Mouse (Mus musculus) T-cell, adult 2 months (primary cell): ENCODE measurements at regions not wholly inside any gene's neighbourhood (a gene's known extent, or its start where the extent isn't known, plus 50 kb on each side); places are given as distances from the start of the nearest gene placed in this dataset.

Experiments
- DNase-seq: peaks from one replicate; pipeline ENCODE4 v3.0.0; 2022; ENCODE audit warnings: low spot score

DNA sequence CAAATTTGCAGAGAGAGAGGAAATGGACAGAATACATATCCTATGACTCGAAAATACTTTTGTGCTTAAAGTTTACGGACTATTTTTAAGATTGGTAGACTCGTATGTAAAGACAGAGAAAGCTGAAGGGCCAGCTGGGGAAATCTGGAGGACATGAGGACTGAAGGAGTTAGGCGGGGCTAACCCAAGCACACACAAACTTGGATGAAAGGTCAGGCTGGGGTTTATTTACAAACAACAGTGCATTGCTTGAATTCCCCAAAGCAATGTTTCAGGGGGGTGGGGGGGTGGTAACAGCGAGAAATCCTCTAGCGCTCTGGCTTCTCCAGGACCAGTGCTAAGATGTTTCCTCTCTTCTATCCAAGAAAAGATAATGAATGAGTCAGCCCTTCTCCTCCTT is 68.3 kb downstream of the Ptger2 start:
- DNase-seq, result no peak

- DNase-seq, result no peak
Measured at GRCm38 (mm10) chr14:45061681-45062080, 73.7 kb downstream of the Ptger2 start.

DNA sequence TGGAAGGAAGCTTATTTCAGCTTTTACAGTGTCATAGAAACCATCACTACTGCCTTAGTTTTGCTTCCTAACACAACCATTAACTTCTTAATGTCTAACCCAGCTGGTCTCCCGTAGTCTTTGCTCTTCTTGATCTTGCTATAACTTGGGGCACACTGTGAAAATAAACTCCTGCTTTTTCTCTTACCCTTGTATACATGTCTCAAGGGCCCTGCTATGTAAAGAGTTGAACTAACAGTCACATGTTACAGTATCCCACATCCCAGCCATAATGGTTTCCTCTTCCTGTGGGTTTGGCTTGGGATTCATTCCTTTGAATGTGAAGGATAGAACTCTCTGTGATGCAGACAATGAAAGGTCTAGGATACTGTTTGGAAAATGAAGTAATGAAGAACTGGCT is 76.5 kb downstream of the Ptger2 start:
- no peak for DNase-seq

DNA sequence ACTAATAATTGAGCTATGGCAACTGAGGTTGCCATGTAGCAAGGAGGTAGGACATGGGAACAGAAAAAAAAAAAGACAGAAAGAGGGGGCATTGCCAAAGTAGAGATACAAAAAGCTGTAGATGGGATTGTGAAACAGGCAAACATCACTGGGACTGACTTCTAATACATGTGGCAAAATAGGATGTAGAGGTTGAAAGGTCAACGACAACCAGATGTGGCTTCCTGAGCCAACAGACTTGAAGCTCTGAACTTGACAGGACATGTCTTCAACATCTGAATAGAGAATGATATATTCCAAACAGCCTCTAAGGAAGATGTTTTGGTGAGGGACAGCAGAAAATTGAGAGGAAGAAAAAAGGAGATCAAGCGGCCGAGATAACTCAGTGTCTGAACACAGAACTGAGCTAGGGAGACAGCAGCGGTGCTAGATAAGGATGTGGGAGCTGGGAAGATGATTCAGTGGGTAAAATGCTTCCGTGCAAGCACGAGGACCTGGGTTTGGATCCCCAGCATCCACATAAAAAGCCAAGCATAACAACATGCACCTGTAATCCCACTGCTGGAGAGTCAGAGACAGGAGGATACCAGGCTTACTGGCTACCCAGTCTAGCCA is 81.7 kb downstream of the Ptger2 start:
- DNase-seq, result no peak

DNA sequence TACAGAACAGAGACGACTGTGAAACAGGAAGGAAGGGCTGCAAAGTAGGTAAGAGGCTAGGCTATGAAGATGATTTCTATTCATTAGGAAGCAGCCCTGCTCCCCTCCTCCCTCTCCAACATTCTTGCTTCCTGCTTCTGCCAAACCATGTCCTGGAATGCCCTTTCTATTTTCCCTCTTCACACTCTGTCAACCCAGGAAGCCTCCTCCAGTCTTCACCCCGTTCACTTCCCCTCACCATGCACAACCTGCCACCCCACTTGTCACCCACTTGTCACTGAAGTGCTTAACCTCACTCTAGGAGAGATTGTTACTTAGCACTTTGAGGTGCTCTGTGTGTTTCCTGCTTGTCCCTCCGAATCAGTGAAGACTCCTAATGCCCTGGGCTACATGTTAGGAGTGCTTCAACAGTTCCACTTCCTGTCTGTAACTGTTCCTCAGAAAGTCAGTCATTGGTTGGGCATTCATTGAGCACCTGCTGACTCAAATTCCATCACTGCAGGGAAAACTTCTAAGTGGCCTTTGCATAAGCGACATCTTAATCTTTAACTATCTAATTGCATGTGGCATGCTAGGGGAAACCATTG is 87.0 kb downstream of the Ptger2 start:
- peak; percentile 15 for DNase-seq

DNA sequence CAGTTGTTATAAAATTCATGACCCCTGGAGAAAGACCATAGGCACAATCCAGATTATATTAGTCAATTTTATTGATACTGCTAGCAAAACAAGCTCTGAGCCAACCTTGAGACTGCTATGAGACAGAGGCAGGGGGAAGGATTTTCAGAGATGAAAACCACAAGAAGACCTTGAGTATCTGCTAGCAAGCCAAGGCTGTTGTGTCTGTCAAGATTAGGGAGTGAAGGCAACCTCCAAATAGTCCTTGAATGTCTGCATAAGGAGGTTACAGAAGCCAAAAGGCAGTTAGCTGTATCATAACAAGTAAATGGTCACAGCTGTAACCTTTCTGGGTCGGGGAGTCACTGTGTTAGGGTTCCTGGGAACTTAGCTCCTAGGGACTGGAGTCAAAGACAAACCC is 89.2 kb downstream of the Ptger2 start:
- DNase-seq, result no peak

GRCm38 (mm10) chr14:45079793-45080192 is 91.8 kb downstream of the Ptger2 start:
- no peak for DNase-seq

DNA sequence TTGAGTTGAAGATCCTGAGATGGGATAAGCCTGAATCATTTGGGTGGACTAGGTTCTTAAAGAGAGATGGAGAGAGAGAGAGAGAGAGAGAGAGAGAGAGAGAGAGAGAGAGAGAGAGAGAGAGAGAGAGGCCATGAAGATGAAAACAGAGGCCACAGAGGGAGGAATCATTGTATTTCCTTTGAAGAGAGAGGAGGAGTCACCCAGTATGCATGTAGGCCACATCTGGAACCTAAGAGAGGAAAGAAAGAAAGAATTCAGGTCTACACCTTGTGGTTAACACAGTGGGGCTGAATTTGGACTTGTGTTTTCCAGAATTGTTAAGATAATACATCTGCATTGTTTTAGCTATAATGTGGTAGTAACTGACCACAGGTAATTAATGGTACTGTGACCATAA is 92.2 kb downstream of the Ptger2 start:
- no peak for DNase-seq

GRCm38 (mm10) chr14:45083058-45083457 is 95.1 kb downstream of the Ptger2 start:
- DNase-seq, result no peak
